Mouse (Mus musculus): ENCODE measurements at regions not wholly inside any gene's neighbourhood (a gene's known extent, or its start where the extent isn't known, plus 50 kb on each side); places are given as distances from the start of the nearest gene placed in this dataset.

- TF ChIP-seq CTCF (IDR thresholded peaks at IDR 0.05; ENCODE audit: control insufficient read depth, insufficient read depth, low read length) (no peak), POLR2A (IDR thresholded peaks at IDR 0.05; ENCODE audit: borderline replicate concordance, control insufficient read depth, low read depth, low read length) (no peak)
Measured at GRCm38 (mm10) chr2:46242806-46243205, 1125.6 kb upstream of the Zeb2 start.
